Mouse (Mus musculus) MN1 (cell line): ENCODE measurements around the gene Eif5a.
"Not testable (repeated sequence)": the region's sequence is repeated elsewhere in the genome, so short reads cannot be mapped to it uniquely, and the experiment has no call there.

ENCODE experiments used
- DNase-seq: peaks from one replicate; pipeline ENCODE4 v3.0.0-alpha.2; 2016; ENCODE audit warnings: low spot score

Eif5a gene

GRCm38 (mm10) chr11:69921114-69922011 lies at the start of gene Eif5a:
Gene Eif5a (minus strand): TSS chr11:69921958.
- DNase-seq: peak; percentile 99

- no peak for DNase-seq
Measured at GRCm38 (mm10) chr11:69970775-69971174, 49.0 kb upstream of the Eif5a start.

- DNase-seq: no peak
Measured at GRCm38 (mm10) chr11:69970222-69970621, 48.5 kb upstream of the Eif5a start.

- no peak for DNase-seq
Measured at GRCm38 (mm10) chr11:69968793-69969192, 47.0 kb upstream of the Eif5a start.

GRCm38 (mm10) chr11:69966860-69967517 lies 45.2 kb upstream of the Eif5a start:
- DNase-seq: no peak

- no peak for DNase-seq
Measured at GRCm38 (mm10) chr11:69966006-69966859, 44.5 kb upstream of the Eif5a start.

- no peak for DNase-seq
Measured at GRCm38 (mm10) chr11:69965271-69966005, 43.7 kb upstream of the Eif5a start.

- DNase-seq: no peak
Measured at GRCm38 (mm10) chr11:69964650-69965270, 43.0 kb upstream of the Eif5a start, which contains the start of gene Cldn7. Gene Cldn7 (plus strand): TSS chr11:69964779.

- no peak for DNase-seq
Measured at GRCm38 (mm10) chr11:69961841-69962240, 40.1 kb upstream of the Eif5a start.

GRCm38 (mm10) chr11:69960616-69961015 lies 38.9 kb upstream of the Eif5a start:
- no peak for DNase-seq

- no peak for DNase-seq
Measured at GRCm38 (mm10) chr11:69956218-69956617, 34.5 kb upstream of the Eif5a start.

GRCm38 (mm10) chr11:69955618-69956017 lies 33.9 kb upstream of the Eif5a start:
- not testable (repeated sequence) for DNase-seq

GRCm38 (mm10) chr11:69953267-69953915 lies 31.6 kb upstream of the Eif5a start:
- no peak for DNase-seq

- DNase-seq: no peak
Measured at GRCm38 (mm10) chr11:69952274-69952673, 30.5 kb upstream of the Eif5a start.

GRCm38 (mm10) chr11:69950807-69951459 lies 29.2 kb upstream of the Eif5a start:
- no peak for DNase-seq

GRCm38 (mm10) chr11:69948763-69949150 lies 27.0 kb upstream of the Eif5a start:
- DNase-seq: peak; percentile 90

GRCm38 (mm10) chr11:69948066-69948762 lies 26.5 kb upstream of the Eif5a start, which contains the start of gene Slc2a4:
Gene Slc2a4 (minus strand): TSS chr11:69948188.
- peak; percentile 88 for DNase-seq

GRCm38 (mm10) chr11:69947337-69948065 lies 25.7 kb upstream of the Eif5a start:
- no peak for DNase-seq
